In genomic region chr16:18426802-18427280, GRCm38 (mm10) we compare ENCODE assay signal across 8 mouse cellular contexts. TPM values are rescaled to one million over a fixed set of nuclear protein-coding genes. Genes with fewer than 3 reads are reported as not detected.
DNase-seq lines count a peak whose midpoint lies in the region; ATAC-seq and TF ChIP-seq lines count a peak whose summit lies in the region.

Gene Comt, minus strand, starts transcription at chr16:18426852.

- TF ChIP-seq POLR2A in heart, adult 2 months (IDR thresholded peaks at IDR 0.05; ENCODE audit: insufficient read depth, low read depth, low read length): no peak

- peak within 1 kb of the TSS; percentile 87 for H3K4me2 ChIP-seq in hindbrain, embryonic 16.5 days (ENCODE audit: low read length)

- peak within 1 kb of the TSS; percentile 91 for H3K9ac ChIP-seq in heart, adult 2 months (ENCODE audit: low read depth, low read length)
- peak within 1 kb of the TSS; percentile 96 for H3K9ac ChIP-seq in hindbrain, embryonic 16.5 days (ENCODE audit: low read depth, low read length)

- H3K36me3 ChIP-seq in heart, adult 2 months (ENCODE audit: control insufficient read depth, insufficient read depth, low read length): peaks cover 12% of the 10 kb centered on the region
- peaks cover 2% of the 10 kb centered on the region; the same call in 1 of the 2 replicates for H3K36me3 ChIP-seq in hindbrain, embryonic 16.5 days (ENCODE audit: control insufficient read depth, insufficient read depth, low read length)
- H3K36me3 ChIP-seq in macrophage (ENCODE audit: inconsistent target): peaks cover under 1% of the 10 kb centered on the region

- H3K27me3 ChIP-seq in heart, adult 2 months (ENCODE audit: control insufficient read depth, insufficient read depth, low read length): no peaks in the 10 kb centered on the region
- H3K27me3 ChIP-seq in hindbrain, embryonic 16.5 days (replicated peaks; ENCODE audit: control insufficient read depth, insufficient read depth, low read length): no peaks in the 10 kb centered on the region

- TF ChIP-seq CTCF in heart, adult 2 months (IDR thresholded peaks at IDR 0.05): no peak

- WGBS in heart, adult 2 months: 68% methylated on average over 5 of the region's 5 CpGs
- WGBS in hindbrain, embryonic 16.5 days: 58% methylated on average over 5 of the region's 5 CpGs
- 51% methylated on average over 5 of the region's 5 CpGs for WGBS in macrophage (ENCODE audit: missing documents)

- no peak for TF ChIP-seq EP300 in heart, adult 2 months (IDR thresholded peaks at IDR 0.05; ENCODE audit: insufficient read depth, low read depth, low read length)

- peak within 1 kb of the TSS; percentile 92 for H3K27ac ChIP-seq in heart, adult 2 months
- H3K27ac ChIP-seq in hindbrain, embryonic 16.5 days (ENCODE audit: low read depth, low read length): peak within 1 kb of the TSS; percentile 84
- H3K27ac ChIP-seq in macrophage: peak within 1 kb of the TSS; percentile 68

- ATAC-seq in hindbrain, embryonic 16.5 days: no peak

- DNase-seq in heart, adult 2 months: no peak
- no peak for DNase-seq in heart, adult 9 months (ENCODE audit: low spot score in 2 of 2)
- no peak for DNase-seq in adrenal gland, adult 8-10 months
- no peak for DNase-seq in gastrocnemius, adult 18-20 months (ENCODE audit: low spot score)
- DNase-seq in Muller cell, postnatal 12 days (ENCODE audit: inconsistent ontology term): no peak
- DNase-seq in cerebellum, adult 8-10 months: no peak

- H3K4me1 ChIP-seq in heart, adult 2 months (ENCODE audit: control insufficient read depth, insufficient read depth, low read length): peaks cover 11% of the 10 kb centered on the region
- H3K4me1 ChIP-seq in hindbrain, embryonic 16.5 days (ENCODE audit: control insufficient read depth, insufficient read depth, low read depth, low read length): peaks cover 27% of the 10 kb centered on the region

- peak within 1 kb of the TSS; percentile 77 for H3K4me3 ChIP-seq in heart, adult 2 months
- peak within 1 kb of the TSS; percentile 93 for H3K4me3 ChIP-seq in hindbrain, embryonic 16.5 days (ENCODE audit: low read length)
- H3K4me3 ChIP-seq in macrophage (ENCODE audit: inconsistent target): peak within 1 kb of the TSS; percentile 85

- no peaks in the 10 kb centered on the region for H3K79me2 ChIP-seq in heart, adult 2 months (replicated peaks; ENCODE audit: control insufficient read depth, insufficient read depth, low read length)
- peaks cover 49% of the 10 kb centered on the region for H3K79me2 ChIP-seq in macrophage (ENCODE audit: inconsistent target)

- H3K9me3 ChIP-seq in hindbrain, embryonic 16.5 days (ENCODE audit: control insufficient read depth, low read length): no peaks in the 10 kb centered on the region

- intact Hi-C loops in heart, adult 2 months (cut with DNase I): loop anchor here (2.0 to 5.0 kb wide), 2 partner anchors 34 to 85 kb away; no protein-coding TSS in a partner anchor

RNA-seq across cellular contexts. Expression of gene Comt, which starts in this region (rescaled TPM):
- total RNA-seq in heart, adult 2 months (2021): 100 to 1,000 TPM; 139 to 150 TPM
- polyA plus RNA-seq in heart, adult 2 months (2012; rRNA removed): 208 and 236 TPM in 2 replicates
- total RNA-seq in adrenal gland, adult 8-10 months (2022): 100 to 1,000 TPM; 147 to 201 (median 185) TPM
- total RNA-seq in gastrocnemius, adult 18-20 months (2021): 10 to 100 TPM; 37.3 to 41.0 TPM
- 119 and 123 TPM in 2 replicates for polyA plus RNA-seq in hindbrain, embryonic 16.5 days (2015; fragmentation: Nextera tagmentation; extraction: Ambion mirVana)
- total RNA-seq in macrophage (2018; cell fraction: chromatin; rRNA removed): 10 to 100 TPM in 20 of 26 experiments, 1 to 10 TPM in 6; 4.6 to 47.7 (median 18.7) TPM
- total RNA-seq in macrophage (2018; cell fraction: cytosol; rRNA removed): 100 to 1,000 TPM in 20 of 26 experiments, 10 to 100 TPM in 6; 79.9 to 168 (median 109) TPM
- total RNA-seq in macrophage (2018; cell fraction: nucleus; rRNA removed): 10 to 100 TPM; 15.5 to 79.1 (median 41.2) TPM
- 118 to 154 TPM (median 126 TPM) in 3 replicates for polyA plus RNA-seq in macrophage (2018)
